Mouse (Mus musculus) liver, postnatal 0 days (tissue): ENCODE results near the gene Olfr1140. TPM values are rescaled to one million over a fixed set of nuclear protein-coding genes. Genes with fewer than 3 reads are reported as not detected.

Experiments used
- ATAC-seq: fragments of 200-750 bp; cut with Nextera tagmentation; 2 replicates; pipeline ENCODE4 v1.8.0; 2017; ENCODE audit warnings: mild to moderate bottlenecking, moderate library complexity
- DNase-seq: peaks from one replicate; pipeline ENCODE4 v3.0.0-alpha.2; 2016
- H3K27ac ChIP-seq: fragments of 300-500 bp; sonication (generic); 2 replicates; pipeline ENCODE4 v1.5.1; 2014; ENCODE audit warnings: antibody characterized with exemption, moderate library complexity, mild to moderate bottlenecking, low read depth
- H3K27me3 ChIP-seq: fragments of 300-500 bp; sonication (generic); 2 replicates; pipeline ENCODE4 v1.6.1; 2014; ENCODE audit warnings: low read length, control low read depth, mixed read lengths; ENCODE audit not compliant: insufficient read depth
- H3K36me3 ChIP-seq: fragments of 300-500 bp; sonication (generic); replicated peaks from 2 replicates; pipeline ENCODE4 v1.6.1; 2014; ENCODE audit warnings: mild to moderate bottlenecking, control low read depth, low read length, moderate library complexity, mixed read lengths; ENCODE audit not compliant: insufficient read depth
- H3K4me1 ChIP-seq: fragments of 300-500 bp; sonication (generic); 2 replicates; pipeline ENCODE4 v1.6.1; 2014; ENCODE audit warnings: antibody characterized with exemption, mild to moderate bottlenecking, control low read depth; ENCODE audit not compliant: insufficient read depth
- H3K4me2 ChIP-seq: fragments of 300-500 bp; sonication (generic); 2 replicates; pipeline ENCODE4 v1.6.1; 2014; ENCODE audit warnings: low read depth, mild to moderate bottlenecking, low read length, moderate library complexity, mixed read lengths
- H3K4me3 ChIP-seq: fragments of 300-500 bp; sonication (generic); 2 replicates; pipeline ENCODE4 v1.5.1; 2014; ENCODE audit warnings: low read depth, low read length
- H3K9ac ChIP-seq: fragments of 300-500 bp; sonication (generic); replicated peaks from 2 replicates; pipeline ENCODE4 v1.6.1; 2014; ENCODE audit warnings: mild to moderate bottlenecking, moderate library complexity
- H3K9me3 ChIP-seq: fragments of 300-500 bp; sonication (generic); 2 replicates; pipeline ENCODE4 v1.6.1; 2016; ENCODE audit warnings: mild to moderate bottlenecking, control low read depth, low read length, mixed read lengths
- CTCF ChIP-seq: sonication (generic); IDR thresholded peaks from 2 replicates; pipeline ENCODE4 v1.5.1; 2016; ENCODE audit warnings: antibody characterized with exemption, low read depth
- EP300 ChIP-seq: IDR thresholded peaks from 2 replicates; pipeline ENCODE4 v1.6.1; 2016; ENCODE audit warnings: antibody characterized with exemption, low read depth, mild to moderate bottlenecking
- WGBS: fragments of 180-500 bp; shearing (Covaris S2); extraction: QIAGEN DNeasy Blood & Tissue Kit; methylation state at CpG from one replicate; pipeline ENCODE4 v1.1.7; 2014; ENCODE audit not compliant: insufficient replicate concordance; 5-methylcytosine and 5-hydroxymethylcytosine counted together
- polyA plus RNA-seq: library from polyadenylated mRNA; unstranded; fragments of >200 nt; fragmentation: Nextera tagmentation; extraction: Ambion mirVana; gene quantifications from 2 replicates; pipeline ENCODE4 v1.2.1, GENCODE M21; 2015

Gene Olfr1140
- polyA plus RNA-seq: not detected in 2 replicates

DNA sequence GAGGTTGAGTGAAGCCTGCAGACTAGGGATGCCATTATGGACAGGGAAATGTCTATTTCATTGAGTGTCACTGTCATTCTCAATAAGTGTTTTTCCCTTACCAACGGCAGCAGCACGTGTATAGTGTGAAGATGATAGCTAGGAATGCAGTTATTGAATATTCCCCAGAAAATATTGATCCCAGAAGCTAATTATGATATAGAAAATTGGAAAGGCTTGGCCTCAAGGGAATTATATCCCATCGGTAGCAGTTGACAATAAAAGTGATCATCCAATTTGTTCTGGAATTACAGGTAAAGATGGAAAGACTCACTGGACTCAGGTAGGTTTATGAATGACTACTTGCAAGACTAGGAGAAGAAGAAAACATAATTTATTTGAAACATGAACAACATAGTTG is at the start of gene Olfr1140:
Olfr1140 (plus strand) TSS at position 301 of the 400 bp plus-strand sequence.
- TF ChIP-seq EP300 (no peak), CTCF (no peak)
- no peaks in the 10 kb centered on the region for H3K9me3 ChIP-seq
- no peaks in the 10 kb centered on the region for H3K4me1 ChIP-seq
- H3K9ac ChIP-seq: no peak within 1 kb of the TSS
- no peak within 1 kb of the TSS for H3K4me2 ChIP-seq
- DNase-seq (no peak), ATAC-seq (no peak)
- no peaks in the 10 kb centered on the region for H3K27me3 ChIP-seq
- 50% methylated on average over 3 of the region's 3 CpGs for WGBS
- no peak within 1 kb of the TSS for H3K27ac ChIP-seq
- H3K36me3 ChIP-seq: no peaks in the 10 kb centered on the region
- H3K4me3 ChIP-seq: no peak within 1 kb of the TSS

DNA sequence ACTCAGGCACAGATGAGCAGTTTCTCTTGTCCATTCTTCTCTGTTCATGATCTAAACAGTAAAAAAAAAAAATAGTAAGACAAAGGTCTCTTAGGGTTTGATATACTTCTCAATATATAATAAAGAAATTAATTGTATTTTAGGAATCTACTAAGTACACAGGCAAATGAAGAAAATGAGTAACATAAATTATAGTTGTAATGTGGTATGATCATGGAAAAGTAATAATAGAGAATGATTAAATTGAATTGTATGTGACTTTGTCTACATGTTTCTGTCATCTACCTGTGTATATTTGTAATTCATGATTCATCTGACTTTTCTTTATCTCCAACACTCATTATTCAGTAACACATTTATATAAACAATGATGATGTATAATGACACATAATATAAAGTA is 49.7 kb upstream of the Olfr1140 start, which contains the start of gene Olfr1136:
Olfr1136 (minus strand) TSS at position 101 of the 400 bp plus-strand sequence.
- Histone ChIP-seq H3K4me1 (no peaks in the 10 kb centered on the region), H3K27ac (no peak within 1 kb of the TSS), H3K9me3 (no peaks in the 10 kb centered on the region), H3K36me3 (no peaks in the 10 kb centered on the region), H3K4me2 (no peak within 1 kb of the TSS), H3K4me3 (no peak within 1 kb of the TSS), H3K27me3 (no peaks in the 10 kb centered on the region), H3K9ac (no peak within 1 kb of the TSS)
- DNase-seq (no peak), ATAC-seq (no peak)
- TF ChIP-seq EP300 (no peak), CTCF (no peak)

DNA sequence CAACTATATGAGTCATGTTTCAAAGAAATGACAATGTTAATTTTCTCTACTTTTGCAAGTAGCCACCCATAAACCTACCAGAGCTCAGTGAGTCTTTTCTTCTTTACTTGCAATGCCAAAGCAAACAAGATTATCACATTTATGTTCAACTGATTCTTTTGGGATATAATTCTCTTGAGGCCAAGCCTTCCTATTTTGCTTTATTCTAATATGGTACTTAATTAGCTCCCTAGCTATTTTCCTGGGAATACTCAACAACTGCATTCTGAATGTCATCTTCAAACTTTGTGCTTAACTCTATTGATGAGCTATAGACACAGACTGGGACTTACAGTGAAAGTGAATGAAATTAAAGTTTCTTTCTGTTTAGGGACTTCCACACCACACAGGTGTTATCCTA is 30.5 kb upstream of the Olfr1140 start, which contains the start of gene Olfr1137:
Olfr1137 (minus strand) TSS at position 101 of the 400 bp plus-strand sequence.
- Histone ChIP-seq H3K9ac (no peak within 1 kb of the TSS), H3K36me3 (no peaks in the 10 kb centered on the region), H3K4me2 (no peak within 1 kb of the TSS), H3K27me3 (no peaks in the 10 kb centered on the region), H3K4me1 (no peaks in the 10 kb centered on the region), H3K4me3 (no peak within 1 kb of the TSS), H3K27ac (no peak within 1 kb of the TSS), H3K9me3 (no peaks in the 10 kb centered on the region)
- TF ChIP-seq CTCF: no peak
- no peak for TF ChIP-seq EP300
- DNase-seq: no peak
- no peak for ATAC-seq

- H3K9me3 ChIP-seq: no peaks in the 10 kb centered on the region
- no peak within 1 kb of the TSS for H3K27ac ChIP-seq
- H3K4me3 ChIP-seq: no peak within 1 kb of the TSS
- H3K36me3 ChIP-seq: no peaks in the 10 kb centered on the region
- H3K4me2 ChIP-seq: no peak within 1 kb of the TSS
- no peak for TF ChIP-seq EP300
- no peak for TF ChIP-seq CTCF
- DNase-seq (no peak), ATAC-seq (no peak)
- no peak within 1 kb of the TSS for H3K9ac ChIP-seq
- H3K27me3 ChIP-seq: no peaks in the 10 kb centered on the region
- H3K4me1 ChIP-seq: no peaks in the 10 kb centered on the region
- WGBS: 67% methylated on average over 1 of the region's 1 CpGs
Observed at GRCm38 (mm10) chr2:87739878-87740277, 3.7 kb upstream of the Olfr1140 start, which contains the start of gene Olfr1138. TSS of gene Olfr1138 (minus strand) at chr2:87739978.

DNA sequence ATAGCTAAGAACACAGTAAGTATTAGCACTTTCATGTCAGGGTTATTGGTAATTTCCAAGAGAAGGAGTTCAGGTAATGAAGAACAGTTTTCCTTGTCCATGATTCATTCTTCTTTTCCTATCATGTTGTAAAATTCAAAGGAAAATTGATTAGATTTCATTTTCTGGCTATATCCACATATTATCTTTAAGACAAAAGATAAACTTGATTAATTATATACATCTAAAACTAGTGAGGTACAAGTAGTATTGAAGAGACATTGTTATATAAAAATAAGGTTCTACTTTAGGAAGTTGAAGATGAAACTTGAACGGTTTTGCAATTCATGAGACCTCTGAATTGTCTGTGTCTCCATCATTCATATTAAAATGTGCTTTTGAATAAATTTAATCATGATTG is 10.3 kb downstream of the Olfr1140 start, which contains the start of gene Olfr1141:
Olfr1141 (minus strand) TSS at position 101 of the 400 bp plus-strand sequence.
- no peaks in the 10 kb centered on the region for H3K27me3 ChIP-seq
- no peak within 1 kb of the TSS for H3K9ac ChIP-seq
- no peak for DNase-seq
- H3K4me3 ChIP-seq: no peak within 1 kb of the TSS
- H3K9me3 ChIP-seq: no peaks in the 10 kb centered on the region
- 63% methylated on average over 1 of the region's 1 CpGs for WGBS
- H3K36me3 ChIP-seq: no peaks in the 10 kb centered on the region
- TF ChIP-seq EP300 (no peak), CTCF (no peak)
- no peak within 1 kb of the TSS for H3K4me2 ChIP-seq
- no peak within 1 kb of the TSS for H3K27ac ChIP-seq
- no peak for ATAC-seq
- H3K4me1 ChIP-seq: no peaks in the 10 kb centered on the region

- H3K9me3 ChIP-seq: no peaks in the 10 kb centered on the region
- H3K36me3 ChIP-seq: no peaks in the 10 kb centered on the region
- H3K9ac ChIP-seq: no peak overlapping the region
- ATAC-seq (no peak), DNase-seq (no peak)
- H3K4me3 ChIP-seq: no peak overlapping the region
- H3K27ac ChIP-seq: no peak overlapping the region
- no peaks in the 10 kb centered on the region for H3K4me1 ChIP-seq
- H3K27me3 ChIP-seq: no peaks in the 10 kb centered on the region
- H3K4me2 ChIP-seq: no peak overlapping the region
- TF ChIP-seq EP300 (no peak), CTCF (no peak)
- 40% methylated on average over 1 of the region's 1 CpGs for WGBS
Observed at GRCm38 (mm10) chr2:87776143-87776542, 32.6 kb downstream of the Olfr1140 start.

GRCm38 (mm10) chr2:87779183-87779582 is 35.6 kb downstream of the Olfr1140 start, which contains the start of gene Olfr152:
TSS of gene Olfr152 (plus strand) at chr2:87779483.
- Histone ChIP-seq H3K27me3 (no peaks in the 10 kb centered on the region), H3K9me3 (no peaks in the 10 kb centered on the region), H3K4me1 (no peaks in the 10 kb centered on the region), H3K4me3 (no peak within 1 kb of the TSS), H3K4me2 (no peak within 1 kb of the TSS), H3K27ac (no peak within 1 kb of the TSS), H3K9ac (no peak within 1 kb of the TSS), H3K36me3 (no peaks in the 10 kb centered on the region)
- WGBS: 72% methylated on average over 4 of the region's 4 CpGs
- DNase-seq: no peak
- TF ChIP-seq EP300 (no peak), CTCF (no peak)
- no peak for ATAC-seq

Other genes starting within 250 kb of the Olfr1140 start
- gene Pramel7, start 246.7 kb upstream of the Olfr1140 start, polyA plus RNA-seq: not detected in 2 replicates
- not detected in 2 replicates for gene Pramel6, start 237.2 kb upstream of the Olfr1140 start, polyA plus RNA-seq
- gene Olfr153, start 212.0 kb upstream of the Olfr1140 start, polyA plus RNA-seq: not detected in 2 replicates
- not detected in 2 replicates for gene Olfr1128, start 198.2 kb upstream of the Olfr1140 start, polyA plus RNA-seq
- gene Olfr1129, start 169.8 kb upstream of the Olfr1140 start, polyA plus RNA-seq: not detected in 2 replicates
- not detected in 2 replicates for gene Olfr1130, start 137.5 kb upstream of the Olfr1140 start, polyA plus RNA-seq
- gene Olfr1131, start 116.6 kb upstream of the Olfr1140 start, polyA plus RNA-seq: not detected in 2 replicates
- gene Olfr1132, start 106.2 kb upstream of the Olfr1140 start, polyA plus RNA-seq: not detected in 2 replicates
- not detected in 2 replicates for gene Olfr1133, start 96.4 kb upstream of the Olfr1140 start, polyA plus RNA-seq
- not detected in 2 replicates for gene Olfr1134, start 85.3 kb upstream of the Olfr1140 start, polyA plus RNA-seq
- not detected in 2 replicates for gene Olfr1135, start 70.1 kb upstream of the Olfr1140 start, polyA plus RNA-seq
- not detected in 2 replicates for gene Olfr1136, start 49.8 kb upstream of the Olfr1140 start, polyA plus RNA-seq
- not detected in 2 replicates for gene Olfr1137, start 30.6 kb upstream of the Olfr1140 start, polyA plus RNA-seq
- gene Olfr1138, start 3.8 kb upstream of the Olfr1140 start, polyA plus RNA-seq: not detected in 2 replicates
- gene Olfr1141, start 10.2 kb downstream of the Olfr1140 start, polyA plus RNA-seq: not detected in 2 replicates
- not detected in 2 replicates for gene Olfr152, start 35.7 kb downstream of the Olfr1140 start, polyA plus RNA-seq
- not detected in 2 replicates for gene Olfr1143, start 56.8 kb downstream of the Olfr1140 start, polyA plus RNA-seq
- not detected in 2 replicates for gene Olfr1145, start 66.1 kb downstream of the Olfr1140 start, polyA plus RNA-seq
- gene Olfr1148, start 86.8 kb downstream of the Olfr1140 start, polyA plus RNA-seq: not detected in 2 replicates
- gene Olfr1150-ps1, start 100.2 kb downstream of the Olfr1140 start, polyA plus RNA-seq: not detected in 2 replicates
- gene Olfr1151, start 112.1 kb downstream of the Olfr1140 start, polyA plus RNA-seq: not detected in 2 replicates
- gene Olfr1152, start 122.7 kb downstream of the Olfr1140 start, polyA plus RNA-seq: not detected in 2 replicates
- gene Olfr1153, start 151.2 kb downstream of the Olfr1140 start, polyA plus RNA-seq: not detected in 2 replicates
- gene Olfr1154, start 161.4 kb downstream of the Olfr1140 start, polyA plus RNA-seq: not detected in 2 replicates
- gene Olfr1155, start 201.4 kb downstream of the Olfr1140 start, polyA plus RNA-seq: not detected in 2 replicates
- gene Olfr1156, start 209.3 kb downstream of the Olfr1140 start, polyA plus RNA-seq: not detected in 2 replicates
- not detected in 2 replicates for gene Olfr1157, start 224.5 kb downstream of the Olfr1140 start, polyA plus RNA-seq
- gene Olfr74, start 230.9 kb downstream of the Olfr1140 start, polyA plus RNA-seq: not detected in 2 replicates
- gene Olfr1158, start 246.4 kb downstream of the Olfr1140 start, polyA plus RNA-seq: not detected in 2 replicates